9 mouse cellular contexts compared by ENCODE assay signal in the genomic region with DNA sequence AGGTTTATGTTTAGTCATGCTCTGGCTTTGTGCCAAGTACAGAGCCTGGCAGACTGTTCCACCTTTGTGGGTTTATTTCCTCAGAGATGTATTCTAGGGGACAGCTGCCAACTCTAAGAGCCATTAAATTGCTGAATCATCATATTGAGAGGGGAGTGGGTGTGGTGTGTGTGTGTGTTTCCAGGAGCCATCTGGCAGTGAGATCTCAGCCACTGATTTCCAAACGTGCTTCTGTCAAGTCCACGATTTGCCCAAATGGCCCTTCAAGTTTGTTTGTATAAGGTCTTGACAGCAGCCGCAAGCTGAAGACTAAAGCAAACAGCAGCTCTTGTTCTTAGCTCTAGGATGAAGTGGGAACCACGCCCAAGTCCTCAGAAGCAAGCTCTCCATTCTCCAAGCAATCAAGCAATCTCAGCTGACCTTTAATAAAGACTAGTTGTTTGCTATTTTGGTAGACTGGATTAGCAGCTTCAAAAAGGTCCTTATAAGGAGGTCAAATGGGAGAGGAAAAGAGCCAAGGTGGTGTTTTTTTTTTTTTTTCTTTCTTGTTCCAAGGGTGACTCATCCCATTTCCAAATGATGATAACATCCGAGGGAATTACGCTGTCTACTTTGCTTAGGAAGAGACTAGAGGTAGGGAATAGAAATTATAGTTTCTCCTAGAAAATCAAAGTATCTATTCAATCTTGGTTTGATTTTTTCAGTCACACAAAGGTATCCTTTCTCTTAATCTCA. TPM values are rescaled to one million over a fixed set of nuclear protein-coding genes. Genes with fewer than 3 reads are reported as not detected.
DNase-seq lines count a peak whose midpoint lies in the region; ATAC-seq and TF ChIP-seq lines count a peak whose summit lies in the region.
"Had no signal": no experiment of that assay in that cellular context is flagged by ENCODE, and none has a peak within 500 bp of the region (broad histone marks: within the 10 kb centered on the region; RNA-seq: fewer than 3 reads in every experiment).

No protein-coding gene starts in this region.

- H3K27ac ChIP-seq in liver, adult 2 months (replicated peaks; ENCODE audit: insufficient read depth, low read depth, low read length): no peak overlapping the region
- H3K27ac ChIP-seq in liver, embryonic 11.5 days (ENCODE audit: low read depth, low read length): no peak overlapping the region
- no peak overlapping the region for H3K27ac ChIP-seq in embryonic facial prominence, embryonic 14.5 days (replicated peaks; ENCODE audit: low read depth, low read length)
- no peak overlapping the region for H3K27ac ChIP-seq in intestine, embryonic 15.5 days
- no peak overlapping the region for H3K27ac ChIP-seq in liver, embryonic 16.5 days (ENCODE audit: low read length)
- H3K27ac ChIP-seq: macrophage had no signal

- no peaks in the 10 kb centered on the region for H3K4me1 ChIP-seq in liver, adult 2 months (ENCODE audit: control insufficient read depth, insufficient read depth, low read length)
- H3K4me1 ChIP-seq in liver, embryonic 11.5 days (replicated peaks; ENCODE audit: control insufficient read depth, insufficient read depth, low read length): peaks cover 24% of the 10 kb centered on the region
- no peaks in the 10 kb centered on the region for H3K4me1 ChIP-seq in embryonic facial prominence, embryonic 14.5 days (ENCODE audit: control insufficient read depth, insufficient read depth, low read length)
- H3K4me1 ChIP-seq in intestine, embryonic 15.5 days (replicated peaks): no peaks in the 10 kb centered on the region
- peaks cover 6% of the 10 kb centered on the region for H3K4me1 ChIP-seq in liver, embryonic 16.5 days (ENCODE audit: control insufficient read depth, low read depth, low read length)

- no peaks in the 10 kb centered on the region for H3K79me2 ChIP-seq in liver, adult 2 months (ENCODE audit: control insufficient read depth, insufficient read depth, low read length)

- no peaks in the 10 kb centered on the region for H3K27me3 ChIP-seq in liver, adult 2 months (ENCODE audit: control insufficient read depth, insufficient read depth, low read length)
- H3K27me3 ChIP-seq in liver, embryonic 11.5 days (replicated peaks; ENCODE audit: control insufficient read depth, insufficient read depth, low read length): no peaks in the 10 kb centered on the region
- no peaks in the 10 kb centered on the region for H3K27me3 ChIP-seq in embryonic facial prominence, embryonic 14.5 days (replicated peaks; ENCODE audit: control insufficient read depth, insufficient read depth, low read length)
- H3K27me3 ChIP-seq in intestine, embryonic 15.5 days (replicated peaks): no peaks in the 10 kb centered on the region
- H3K27me3 ChIP-seq in liver, embryonic 16.5 days (ENCODE audit: control insufficient read depth, insufficient read depth, low read depth, low read length): no peaks in the 10 kb centered on the region

- ATAC-seq in liver, embryonic 11.5 days (replicated peaks; ENCODE audit: low FRiP score): no peak
- 0 out of 2 replicates have a peak, but pooled peaks have one; percentile 6 for ATAC-seq in embryonic facial prominence, embryonic 14.5 days (ENCODE audit: low read depth)
- ATAC-seq in intestine, embryonic 15.5 days: peak; percentile 87
- peak; percentile 35 for ATAC-seq in liver, embryonic 16.5 days (ENCODE audit: low read depth)

- DNase-seq in liver, adult 2 months (ENCODE audit: extremely low read depth, low read depth, low spot score): peak; percentile 1
- DNase-seq in liver, embryonic 11.5 days (ENCODE audit: low spot score): no peak
- peak; percentile 63 for DNase-seq in adipocyte (ENCODE audit: low spot score)
- peak; percentile 72 for DNase-seq in embryonic facial prominence, embryonic 14.5 days (ENCODE audit: low spot score)
- DNase-seq in urinary bladder, postnatal 14 days (ENCODE audit: low spot score): peak; percentile 62
- DNase-seq in thymus, postnatal 25 days: no peak

- no peak overlapping the region for H3K4me2 ChIP-seq in liver, embryonic 11.5 days
- no peak overlapping the region for H3K4me2 ChIP-seq in embryonic facial prominence, embryonic 14.5 days (ENCODE audit: low read depth, low read length)
- H3K4me2 ChIP-seq in intestine, embryonic 15.5 days (replicated peaks): no peak overlapping the region
- no peak overlapping the region for H3K4me2 ChIP-seq in liver, embryonic 16.5 days (ENCODE audit: low read depth, low read length)

- no peaks in the 10 kb centered on the region for H3K36me3 ChIP-seq in liver, adult 2 months (ENCODE audit: control insufficient read depth, insufficient read depth, low read length)
- H3K36me3 ChIP-seq in liver, embryonic 11.5 days (ENCODE audit: control insufficient read depth, insufficient read depth, low read length): no peaks in the 10 kb centered on the region
- no peaks in the 10 kb centered on the region for H3K36me3 ChIP-seq in embryonic facial prominence, embryonic 14.5 days (ENCODE audit: control insufficient read depth, insufficient read depth, low read length)
- H3K36me3 ChIP-seq in intestine, embryonic 15.5 days: no peaks in the 10 kb centered on the region
- H3K36me3 ChIP-seq in liver, embryonic 16.5 days (ENCODE audit: control insufficient read depth, insufficient read depth): no peaks in the 10 kb centered on the region

- no peak overlapping the region for H3K9ac ChIP-seq in liver, adult 2 months (ENCODE audit: low read depth, low read length)
- no peak overlapping the region for H3K9ac ChIP-seq in liver, embryonic 11.5 days (ENCODE audit: low read depth, low read length)
- H3K9ac ChIP-seq in embryonic facial prominence, embryonic 14.5 days (ENCODE audit: low read depth, low read length): no peak overlapping the region
- no peak overlapping the region for H3K9ac ChIP-seq in intestine, embryonic 15.5 days
- H3K9ac ChIP-seq in liver, embryonic 16.5 days (ENCODE audit: low read depth, low read length): no peak overlapping the region

- 19% methylated on average over 6 of the region's 6 CpGs for WGBS in liver, adult 2 months
- 34% methylated on average over 6 of the region's 6 CpGs for WGBS in liver, embryonic 11.5 days
- WGBS in embryonic facial prominence, embryonic 14.5 days: 31% methylated on average over 6 of the region's 6 CpGs
- WGBS in intestine, embryonic 15.5 days: 11% methylated on average over 6 of the region's 6 CpGs
- WGBS in liver, embryonic 16.5 days (ENCODE audit: insufficient replicate concordance): 24% methylated on average over 6 of the region's 6 CpGs

- H3K4me3 ChIP-seq in liver, adult 2 months (ENCODE audit: insufficient read depth, low read depth, low read length): no peak overlapping the region
- H3K4me3 ChIP-seq in liver, embryonic 11.5 days (ENCODE audit: low read depth, low read length): no peak overlapping the region
- no peak overlapping the region for H3K4me3 ChIP-seq in embryonic facial prominence, embryonic 14.5 days (ENCODE audit: low read depth, low read length)
- H3K4me3 ChIP-seq in intestine, embryonic 15.5 days (replicated peaks): no peak overlapping the region
- no peak overlapping the region for H3K4me3 ChIP-seq in liver, embryonic 16.5 days (ENCODE audit: low read depth, low read length)

- no peak for TF ChIP-seq POLR2A in liver, adult 2 months (IDR thresholded peaks at IDR 0.05; ENCODE audit: extremely low read depth, insufficient read depth, low read length)

- no peak for TF ChIP-seq CTCF in liver, adult 2 months (IDR thresholded peaks at IDR 0.05; ENCODE audit: low read depth, low read length)

- no peaks in the 10 kb centered on the region for H3K9me3 ChIP-seq in liver, embryonic 11.5 days (ENCODE audit: control insufficient read depth, low read length)
- no peaks in the 10 kb centered on the region for H3K9me3 ChIP-seq in embryonic facial prominence, embryonic 14.5 days (ENCODE audit: control insufficient read depth, low read length)
- no peaks in the 10 kb centered on the region for H3K9me3 ChIP-seq in intestine, embryonic 15.5 days
- no peaks in the 10 kb centered on the region for H3K9me3 ChIP-seq in liver, embryonic 16.5 days (replicated peaks; ENCODE audit: control insufficient read depth, low read length)

RNA-seq across cellular contexts. Expression of a gene that starts 55.5 kb away (rescaled TPM):
- 0.55 and 0.74 TPM in 2 replicates for total RNA-seq in liver, adult 2 months (2014; rRNA removed)
- 0.06 TPM in 1 of 2 replicates, not detected in the other for polyA plus RNA-seq in liver, adult 2 months (2012; rRNA removed)
- polyA plus RNA-seq in liver, embryonic 11.5 days (2014; fragmentation: Nextera tagmentation; extraction: Ambion mirVana): 1.4 TPM in 2 replicates
- 5.8 and 5.9 TPM in 2 replicates for polyA plus RNA-seq in embryonic facial prominence, embryonic 14.5 days (2014; fragmentation: Nextera tagmentation; extraction: Ambion mirVana)
- polyA plus RNA-seq in intestine, embryonic 15.5 days (2015; fragmentation: Nextera tagmentation; extraction: Ambion mirVana): 1.8 and 2.3 TPM in 2 replicates
- 0.28 and 0.45 TPM in 2 replicates for polyA plus RNA-seq in liver, embryonic 16.5 days (2015; fragmentation: Nextera tagmentation; extraction: Ambion mirVana)

Comparison
In these comparisons a context has a peak if more than half of its experiments do, and no peak if none do; other contexts are left out.
1. DNase-seq: peak in liver, adult 2 months (single experiment), adipocyte (single experiment), embryonic facial prominence, embryonic 14.5 days (single experiment) and urinary bladder, postnatal 14 days (single experiment); none in liver, embryonic 11.5 days (single experiment) and thymus, postnatal 25 days (single experiment).